Mouse (Mus musculus): ENCODE data around the gene Sema6c.

Gene Sema6c

DNA sequence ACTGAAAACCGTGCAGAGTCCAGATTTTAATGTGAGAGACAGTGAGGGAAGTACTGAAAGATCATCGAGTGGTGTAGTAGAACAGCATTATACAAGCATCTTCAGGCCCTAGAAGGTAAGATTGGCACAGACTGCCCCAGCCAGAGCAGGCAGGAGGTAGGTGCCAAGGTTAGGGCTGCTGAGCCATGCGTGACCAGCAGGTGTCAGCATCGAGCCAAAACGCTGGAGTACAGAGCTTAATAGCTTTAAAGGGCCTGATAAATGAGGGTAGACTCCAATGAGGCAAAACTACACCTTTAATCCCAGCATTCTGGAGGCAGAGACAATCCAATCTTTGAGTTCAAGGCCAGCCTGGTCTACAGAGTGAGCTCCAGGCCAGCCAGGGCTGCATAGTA, 17.6 kb upstream of the Sema6c start:
- DNase-seq (ENCODE audit: low spot score) = peak; percentile 89

DNA sequence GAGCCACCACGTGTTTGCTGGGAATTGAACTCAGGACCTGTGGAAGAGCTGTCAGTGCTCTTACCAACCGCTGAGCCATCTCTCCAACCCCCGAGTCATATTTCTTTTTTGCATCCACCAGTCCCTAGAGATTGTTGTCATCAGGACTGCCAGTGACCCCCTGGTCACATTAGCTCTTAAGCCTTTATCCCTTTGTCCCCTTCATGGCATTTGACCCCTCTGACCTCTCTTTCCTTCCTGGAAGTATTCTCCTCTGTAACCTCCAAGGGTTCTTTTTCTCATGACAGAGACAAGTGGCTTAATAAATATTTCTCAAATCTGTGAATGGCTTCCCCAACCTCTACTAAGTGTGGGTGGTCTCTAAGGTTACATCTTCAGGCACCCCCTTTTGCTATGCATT, 12.3 kb upstream of the Sema6c start:
- DNase-seq (ENCODE audit: low spot score) = no peak

DNA sequence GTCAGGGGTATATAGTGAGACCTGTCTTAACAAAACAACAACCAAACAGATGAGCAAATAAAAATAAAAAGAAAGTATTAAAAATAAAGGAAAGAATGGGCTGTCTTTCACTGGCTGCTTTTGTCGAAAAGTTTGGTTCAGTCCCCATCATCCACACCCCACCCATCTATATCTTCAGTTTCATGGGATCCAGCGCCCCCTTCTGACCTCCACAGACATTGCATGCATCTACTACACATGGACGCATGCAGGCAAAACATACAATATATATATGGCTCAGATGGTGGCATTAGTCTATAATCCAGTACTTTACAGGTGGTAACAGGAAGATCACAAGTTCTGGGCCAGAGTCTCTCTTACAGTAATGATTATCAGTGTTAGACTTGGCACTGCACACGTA, 6.4 kb upstream of the Sema6c start:
- DNase-seq (ENCODE audit: low spot score) = peak; percentile 53

DNA sequence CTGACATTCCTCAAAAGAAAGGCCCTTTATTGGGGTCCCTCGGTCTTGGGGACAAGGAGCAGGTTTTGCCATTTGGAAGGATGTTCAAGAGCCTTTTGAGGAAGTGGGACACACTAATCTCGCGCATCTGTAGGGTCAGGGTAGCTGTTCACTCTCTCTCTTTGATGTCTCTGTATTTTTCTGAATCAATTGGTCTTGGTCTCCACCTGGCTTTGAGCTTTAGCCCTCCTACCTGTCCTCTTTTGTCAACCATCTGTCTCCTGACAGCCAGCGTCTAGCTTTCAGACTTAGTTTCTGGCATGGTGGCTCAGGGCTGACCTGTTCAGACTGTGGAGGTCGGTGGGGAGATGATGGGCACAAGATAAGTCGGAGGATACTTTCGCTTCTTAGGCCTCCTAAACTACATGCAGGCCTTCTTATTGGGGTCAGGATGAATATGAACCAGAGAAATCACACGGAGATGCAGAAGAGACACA, 708 bp upstream of the Sema6c start:
- no peak for DNase-seq (ENCODE audit: low spot score)

DNA sequence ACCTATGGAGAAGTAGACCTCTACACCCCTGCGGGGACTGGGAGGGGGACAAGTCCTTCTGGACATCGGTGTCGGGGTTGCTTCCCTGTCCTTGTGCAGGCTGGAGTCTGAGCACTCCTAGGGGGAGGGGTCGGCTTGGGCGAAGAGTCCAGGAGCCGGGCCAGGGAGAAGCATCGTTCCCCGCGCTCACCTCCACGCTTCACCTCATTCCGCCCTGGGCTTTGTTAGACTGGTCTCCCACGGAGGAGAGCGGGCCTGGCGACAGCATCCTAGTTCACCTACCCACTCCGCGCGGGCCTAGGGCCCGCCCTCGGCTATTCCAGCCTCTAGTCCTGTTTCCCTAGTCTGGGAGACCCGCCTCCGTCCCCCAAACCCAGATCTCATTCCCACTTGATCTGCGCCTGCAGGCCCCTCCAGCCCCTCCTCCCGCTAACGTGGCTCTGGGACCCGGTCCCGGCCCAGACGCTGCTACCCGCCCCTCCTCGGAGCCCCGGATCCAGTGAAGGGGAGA, 839 bp downstream of the Sema6c start:
- DNase-seq (ENCODE audit: low spot score) = no peak

DNA sequence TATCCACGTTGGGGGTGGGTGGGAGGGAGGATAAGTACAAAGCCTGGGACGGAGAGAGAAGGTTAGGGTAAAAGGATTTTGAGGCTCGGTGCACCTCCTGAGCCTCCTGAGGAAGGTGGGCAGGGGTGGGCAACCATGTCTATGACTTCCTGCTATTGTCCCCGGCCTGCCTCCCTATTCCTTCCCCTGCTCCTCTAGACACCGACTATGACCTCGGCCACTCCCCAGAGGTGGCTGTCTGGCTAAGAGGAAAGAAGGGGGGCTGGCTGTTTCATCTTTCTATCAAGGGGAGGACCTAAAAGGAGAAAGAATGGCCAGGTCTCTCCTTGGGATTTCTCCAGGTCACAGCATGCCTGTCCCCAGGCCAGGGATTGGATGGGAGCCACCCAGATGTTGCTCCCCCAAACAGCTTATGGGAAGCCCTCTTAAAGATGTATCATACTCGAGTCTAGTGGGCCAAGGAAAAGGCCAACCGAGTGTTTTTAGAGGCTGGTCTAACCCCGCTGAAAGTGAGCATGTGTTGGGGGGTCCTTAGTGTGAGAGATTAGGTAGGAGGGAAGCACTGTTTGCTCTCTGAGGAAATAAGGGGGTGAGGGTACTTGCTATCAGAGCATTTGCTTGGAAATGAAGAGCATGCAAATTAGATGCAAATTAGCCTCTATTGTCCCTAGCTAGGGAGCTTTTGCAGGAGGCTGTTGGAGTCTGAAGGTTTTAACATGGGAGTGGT, 1.5 kb downstream of the Sema6c start:
- DNase-seq (ENCODE audit: low spot score) = no peak

DNA sequence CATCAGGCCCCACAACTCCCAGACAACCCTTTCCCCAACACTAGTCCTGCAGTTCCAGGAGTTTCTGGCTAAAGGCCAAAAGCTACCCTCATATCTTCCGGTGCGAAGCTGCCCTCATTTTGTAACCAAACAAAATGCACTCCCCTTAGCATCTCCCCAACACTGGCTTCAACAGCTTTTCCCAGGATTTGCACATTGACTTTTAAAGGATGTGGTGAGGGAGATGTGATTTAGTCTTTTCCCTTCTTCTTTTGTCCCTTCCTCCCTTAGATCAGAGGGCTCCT, 2.0 kb downstream of the Sema6c start:
- no peak for DNase-seq (ENCODE audit: low spot score)

DNA sequence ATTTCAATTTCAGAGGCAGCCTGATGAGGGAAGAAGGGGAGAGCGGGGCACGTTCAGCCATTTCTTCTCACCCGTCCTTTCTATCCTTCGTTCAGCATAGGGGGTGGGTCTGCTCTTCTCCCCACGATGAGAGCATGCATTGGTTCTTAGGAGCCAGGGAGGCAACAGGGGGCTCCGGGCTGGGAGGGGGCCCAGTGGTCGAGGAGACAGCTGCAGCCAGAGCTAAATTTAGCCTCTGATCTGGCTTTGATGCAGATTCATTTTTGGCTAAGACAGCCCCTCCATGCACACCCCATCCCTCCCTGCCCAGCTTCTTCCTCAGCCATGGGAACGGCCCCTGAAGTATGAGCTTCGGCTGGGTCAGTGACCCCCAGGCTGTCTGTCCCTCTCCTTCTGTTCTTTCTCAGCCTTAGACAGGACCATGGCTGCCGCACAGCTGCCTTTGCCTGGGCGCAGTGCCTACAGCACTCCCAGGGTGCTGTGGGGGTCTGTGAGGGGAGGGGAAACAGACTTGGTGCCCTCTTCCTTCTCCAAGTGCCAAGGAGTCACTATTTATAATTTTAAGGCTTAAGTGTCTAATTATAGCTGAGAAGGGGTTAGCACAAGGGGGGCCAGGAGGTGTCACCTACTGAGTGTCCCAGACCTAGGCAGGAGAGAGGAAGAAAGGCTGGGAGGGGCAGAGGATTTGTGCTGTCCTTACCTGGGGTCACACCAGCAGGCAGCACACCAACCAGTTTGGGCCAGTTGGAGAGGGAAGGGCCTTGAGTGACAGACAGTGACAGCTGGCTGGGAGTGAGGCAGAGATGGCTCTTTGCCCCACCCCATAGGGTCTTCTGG, 3.4 kb downstream of the Sema6c start:
- no peak for DNase-seq (ENCODE audit: low spot score)

DNA sequence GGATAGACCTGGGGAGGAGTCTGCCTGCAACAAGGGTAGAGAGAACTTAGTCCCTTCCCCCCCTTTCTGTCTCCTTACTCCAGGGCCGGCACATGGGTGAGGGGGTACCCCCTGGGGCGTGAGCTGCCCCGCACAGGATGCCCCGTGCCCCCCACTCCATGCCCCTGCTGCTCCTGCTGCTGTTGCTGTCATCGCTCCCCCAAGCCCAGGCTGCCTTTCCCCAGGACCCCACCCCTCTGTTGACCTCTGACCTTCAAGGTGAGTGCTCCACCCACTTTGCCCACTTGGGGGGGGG, 3.9 kb downstream of the Sema6c start:
- DNase-seq (ENCODE audit: low spot score) = no peak

DNA sequence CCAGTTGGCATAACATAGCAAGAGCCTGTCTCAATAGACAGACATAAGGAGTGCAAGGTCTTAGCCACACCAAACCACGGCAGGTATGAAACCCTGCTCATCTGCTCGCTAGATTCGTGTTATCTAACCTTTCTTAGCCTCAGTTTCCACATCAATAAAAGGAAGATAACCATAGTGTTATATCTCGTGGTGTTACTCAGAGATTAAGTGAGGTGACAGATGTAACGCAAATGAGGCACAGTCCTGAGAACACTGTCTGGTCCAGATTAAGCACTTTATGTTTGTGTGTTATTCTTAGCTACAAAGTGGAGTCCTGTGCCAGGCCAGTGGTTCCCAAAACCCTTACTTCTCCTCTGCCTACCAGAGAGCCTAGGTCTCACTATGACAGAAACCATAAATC, 4.6 kb downstream of the Sema6c start:
- no peak for DNase-seq (ENCODE audit: low spot score)

DNA sequence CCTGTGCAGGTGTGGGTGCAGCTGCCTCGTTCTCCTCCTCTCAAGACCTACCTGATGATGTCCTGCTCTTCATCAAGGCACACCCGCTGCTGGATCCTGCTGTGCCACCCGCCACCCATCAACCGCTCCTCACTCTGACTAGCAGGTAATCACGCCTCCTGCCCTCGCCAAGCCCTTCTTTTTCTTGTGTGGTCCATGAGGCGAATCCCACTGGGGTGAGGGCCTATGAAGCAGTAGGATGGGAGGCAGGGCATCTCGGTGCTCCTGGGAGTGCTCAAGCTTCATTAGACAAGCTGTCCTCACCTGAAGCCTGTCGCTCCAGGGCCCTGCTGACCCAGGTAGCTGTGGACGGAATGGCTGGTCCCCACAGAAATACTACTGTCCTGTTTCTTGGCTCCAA, 9.7 kb downstream of the Sema6c start:
- no peak for DNase-seq (ENCODE audit: low spot score)

DNA sequence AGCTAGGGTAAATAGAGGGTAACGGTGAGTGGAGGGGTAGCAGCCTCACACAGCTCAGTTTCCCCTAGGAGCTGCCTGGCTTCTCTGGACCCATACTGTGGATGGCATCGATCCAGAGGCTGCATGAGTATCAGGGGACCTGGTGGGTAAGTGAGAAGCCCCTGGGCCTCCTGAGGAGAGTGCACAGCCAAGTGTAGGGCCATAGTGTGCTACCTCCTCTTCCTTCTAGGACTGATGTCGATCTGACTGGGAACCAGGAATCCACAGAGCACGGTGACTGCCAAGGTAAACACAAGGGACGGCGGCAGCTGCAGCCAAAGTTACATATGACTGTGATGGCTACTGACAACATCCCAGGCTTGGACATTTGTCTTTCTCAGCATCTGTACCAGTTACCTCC, 10.8 kb downstream of the Sema6c start:
- DNase-seq (ENCODE audit: low spot score) = no peak

DNA sequence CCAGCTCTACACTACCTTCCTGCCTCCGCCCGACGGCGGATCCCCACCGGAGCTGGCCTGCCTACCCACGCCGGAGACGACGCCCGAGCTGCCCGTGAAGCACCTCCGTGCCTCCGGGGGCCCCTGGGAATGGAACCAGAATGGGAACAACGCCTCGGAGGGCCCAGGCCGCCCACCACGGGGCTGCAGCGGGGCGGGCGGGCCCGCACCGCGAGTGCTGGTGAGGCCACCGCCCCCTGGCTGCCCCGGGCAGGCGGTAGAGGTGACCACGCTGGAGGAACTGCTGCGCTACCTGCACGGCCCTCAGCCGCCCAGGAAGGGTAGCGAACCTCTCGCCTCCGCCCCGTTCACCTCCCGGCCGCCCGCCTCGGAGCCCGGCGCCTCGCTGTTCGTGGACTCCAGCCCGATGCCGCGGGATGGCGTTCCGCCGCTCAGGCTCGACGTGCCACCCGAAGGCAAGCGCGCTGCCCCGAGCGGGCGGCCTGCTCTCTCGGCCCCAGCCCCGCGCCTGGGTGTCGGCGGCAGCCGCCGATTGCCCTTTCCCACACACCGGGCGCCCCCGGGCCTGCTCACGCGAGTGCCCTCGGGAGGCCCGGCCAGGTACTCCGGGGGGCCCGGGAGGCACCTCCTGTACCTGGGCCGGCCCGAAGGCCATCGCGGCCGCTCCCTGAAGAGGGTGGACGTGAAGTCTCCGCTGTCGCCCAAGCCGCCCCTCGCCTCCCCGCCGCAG, 12.4 kb downstream of the Sema6c start:
- no peak for DNase-seq (ENCODE audit: low spot score)

DNA sequence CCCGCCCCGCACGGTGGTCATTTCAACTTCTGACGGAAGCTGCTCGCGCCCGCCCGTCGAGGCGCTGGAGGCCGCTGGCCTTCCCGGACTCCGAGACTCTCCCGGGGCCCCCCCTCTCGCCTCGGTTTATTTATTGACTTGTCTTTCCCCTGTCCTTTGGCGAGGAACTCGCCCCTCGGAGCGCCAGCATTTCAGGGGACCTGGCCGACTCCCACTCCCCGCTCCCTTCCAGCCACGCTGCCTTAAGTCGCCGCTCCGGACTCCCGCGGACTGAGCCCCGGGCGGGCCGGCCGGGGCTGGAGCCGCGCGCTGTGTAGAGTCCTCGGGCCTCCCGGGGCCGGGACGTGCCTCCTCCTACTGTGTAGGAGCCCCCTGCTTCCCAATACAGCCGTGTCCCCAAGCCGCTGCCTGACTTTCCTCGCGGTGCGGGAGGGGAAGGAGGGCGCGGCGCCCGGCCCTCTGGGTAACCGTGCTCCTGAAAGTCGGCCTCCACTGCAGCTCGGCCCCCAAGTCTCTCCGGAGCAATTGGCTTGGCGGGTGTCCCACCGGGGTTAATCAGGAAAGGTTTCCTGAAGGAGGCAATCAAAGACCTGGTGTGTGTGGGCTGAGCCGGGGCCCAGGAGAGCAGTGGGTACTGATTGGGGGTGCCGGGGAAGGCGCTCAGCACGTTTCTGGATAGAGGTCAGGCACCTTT, 13.1 kb downstream of the Sema6c start:
- DNase-seq (ENCODE audit: low spot score) = no peak

DNA sequence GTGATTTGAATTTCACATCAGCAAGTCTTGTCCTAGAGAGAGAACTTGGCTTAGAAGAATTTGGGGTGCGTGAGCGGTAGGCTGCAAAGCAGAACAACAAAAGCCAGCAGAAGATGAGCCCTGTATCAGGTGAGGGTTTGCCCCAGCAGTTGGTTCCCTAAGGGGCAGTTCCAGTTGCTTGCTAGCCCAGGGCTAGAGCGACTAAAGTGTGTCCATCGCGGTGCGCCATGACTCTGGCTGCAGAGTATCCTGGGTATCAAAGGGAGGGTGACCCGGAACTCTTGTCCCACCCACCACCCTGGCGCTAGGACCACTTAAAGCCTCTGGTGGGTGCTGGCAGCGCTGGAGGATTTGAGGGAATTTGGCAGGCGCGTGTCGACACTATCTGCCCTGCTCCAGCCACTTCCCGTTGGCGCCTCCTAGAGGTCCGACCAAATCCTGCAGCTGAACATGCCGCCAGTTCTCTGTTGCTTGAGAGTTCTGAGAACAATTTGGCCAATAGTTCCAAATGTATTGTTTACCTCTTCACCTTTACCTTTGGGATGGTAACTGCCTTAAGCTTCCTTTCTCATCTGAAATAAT, 13.8 kb downstream of the Sema6c start:
- DNase-seq (ENCODE audit: low spot score) = peak; percentile 81

DNA sequence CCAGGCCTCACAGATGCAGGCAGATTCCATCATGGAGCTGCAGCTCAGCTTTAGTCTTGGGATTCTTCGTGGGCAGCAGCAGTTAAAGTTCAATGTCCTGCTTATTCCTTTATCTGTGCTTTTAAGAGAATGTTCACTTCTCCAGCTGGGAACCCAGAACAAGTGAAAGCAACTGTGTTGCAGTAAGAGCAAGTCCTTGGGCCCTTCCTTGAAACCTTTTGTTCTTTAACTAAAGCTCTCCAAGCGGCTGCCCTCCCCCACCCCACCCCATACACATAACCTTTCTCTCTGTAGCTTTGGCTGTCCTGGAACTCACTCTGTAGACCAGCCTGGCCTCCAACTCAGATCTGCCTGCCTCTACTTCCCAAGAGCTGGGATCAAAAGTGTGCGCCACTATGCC, 16.2 kb downstream of the Sema6c start:
- DNase-seq (ENCODE audit: low spot score) = no peak

DNA sequence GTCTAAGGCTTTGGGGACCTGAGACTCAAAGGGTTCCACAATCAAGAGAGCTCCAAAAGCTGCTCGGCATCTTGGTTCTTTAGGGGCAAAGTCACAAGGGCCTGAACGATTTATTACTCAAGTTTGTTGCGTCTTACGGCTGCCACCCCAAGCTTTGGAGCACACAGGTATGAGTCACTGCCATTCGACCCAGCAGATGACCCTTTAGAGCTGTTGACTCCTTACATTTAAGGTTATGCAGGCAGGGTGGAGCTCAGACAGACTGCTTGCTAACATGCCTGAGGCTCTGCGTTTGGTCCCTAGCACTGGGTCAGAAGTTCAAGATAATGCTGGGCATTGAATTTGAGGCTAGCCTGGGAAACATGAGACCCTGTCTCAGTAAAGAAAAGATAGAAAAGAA, 17.3 kb downstream of the Sema6c start:
- DNase-seq (ENCODE audit: low spot score) = no peak

DNA sequence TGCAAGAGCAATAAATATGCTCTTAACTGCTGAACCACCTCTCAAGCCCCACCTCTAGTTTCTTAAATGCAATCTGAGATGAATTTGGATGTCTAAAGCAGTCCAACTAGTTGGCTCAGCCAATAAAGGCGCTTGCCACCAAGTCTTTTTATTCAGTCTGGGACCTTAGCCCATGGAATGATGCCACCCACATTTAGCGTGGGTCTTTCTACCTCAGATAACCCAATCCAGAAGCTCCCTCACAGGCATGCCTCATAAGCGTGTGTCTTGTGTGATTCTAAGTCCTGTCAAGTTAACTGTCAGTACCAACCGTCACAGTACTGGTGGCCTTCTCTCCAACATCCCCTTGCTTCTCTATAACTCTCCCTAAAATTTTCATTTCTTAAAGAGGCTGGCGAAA, 18.7 kb downstream of the Sema6c start:
- no peak for DNase-seq (ENCODE audit: low spot score)

DNA sequence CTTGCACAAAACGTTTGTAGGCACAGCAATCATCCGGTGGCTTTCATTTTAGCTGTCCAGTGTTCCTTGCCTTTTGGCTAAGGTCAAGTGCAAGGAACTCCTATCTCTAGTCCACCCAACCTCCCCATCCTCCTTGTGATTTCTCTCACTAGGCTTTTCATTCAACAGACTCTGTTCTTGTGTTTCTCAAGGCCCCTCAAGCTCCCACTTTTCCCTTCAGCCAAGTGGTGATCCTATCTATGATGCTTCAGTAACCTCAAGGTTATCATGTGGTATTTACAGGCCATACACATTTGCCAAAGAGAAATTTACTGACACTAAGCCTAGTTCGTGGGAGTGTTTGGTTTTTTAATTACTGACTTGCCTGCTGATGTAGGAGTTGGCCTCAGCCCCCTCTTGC, 19.6 kb downstream of the Sema6c start:
- no peak for DNase-seq (ENCODE audit: low spot score)

DNA sequence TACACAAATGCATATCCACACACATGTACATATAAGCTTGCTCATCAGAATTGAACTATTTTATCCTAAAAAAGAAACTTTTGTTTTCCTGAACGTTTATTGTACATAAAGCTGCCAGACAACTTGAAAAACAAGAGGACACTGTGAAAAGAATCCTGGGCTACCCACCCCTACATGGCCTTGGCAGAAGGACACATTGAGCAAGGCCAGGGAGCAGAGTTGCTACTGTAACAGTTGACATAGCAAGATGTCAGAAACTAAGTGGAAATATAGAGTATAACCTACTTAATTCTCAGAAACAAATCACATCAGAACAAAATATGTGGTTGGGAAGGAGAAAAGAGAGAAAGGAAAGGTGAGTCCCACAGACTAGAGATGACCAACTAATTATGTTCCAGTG, 21.6 kb downstream of the Sema6c start:
- no peak for DNase-seq (ENCODE audit: low spot score)

DNA sequence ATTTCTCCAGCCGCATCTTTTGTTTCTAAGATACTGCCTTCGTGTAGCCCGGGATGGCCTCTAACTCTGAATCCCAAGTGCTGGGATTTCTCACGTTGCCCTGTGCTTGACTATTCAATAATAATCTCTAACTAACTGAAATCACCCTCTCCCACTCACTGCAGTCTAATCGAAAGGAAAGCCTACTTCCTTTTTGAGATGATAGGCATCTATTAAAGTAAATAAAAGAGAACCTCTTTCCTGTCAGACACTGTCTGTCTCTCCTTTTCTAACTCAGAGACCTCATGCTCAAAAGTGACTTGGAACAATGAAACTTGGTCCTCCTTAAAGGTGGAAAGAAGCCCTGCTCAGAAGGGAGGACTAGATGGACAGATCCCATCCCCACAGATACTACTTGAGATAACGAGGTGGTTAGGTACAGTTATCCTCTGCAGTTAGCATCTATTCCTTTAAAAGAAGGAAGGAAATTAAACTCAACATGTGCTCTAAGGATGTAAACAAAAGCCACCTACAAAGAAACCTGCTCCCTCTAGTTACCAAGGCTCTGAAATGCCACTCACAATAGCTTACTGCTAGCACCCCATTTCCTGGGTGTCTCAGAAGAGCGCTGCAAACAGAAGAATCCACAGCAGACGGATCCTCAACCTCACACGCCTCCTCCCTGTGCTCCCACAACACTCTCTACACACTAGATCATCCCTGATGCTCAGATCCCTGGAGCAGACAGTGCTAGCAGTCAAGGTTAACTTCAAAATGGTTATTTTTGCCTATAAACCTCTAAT, 24.7 kb downstream of the Sema6c start:
- DNase-seq (ENCODE audit: low spot score) = no peak
